Mouse (Mus musculus): ENCODE results near the gene Vegfc. TPM values are rescaled to one million over a fixed set of nuclear protein-coding genes. Genes with fewer than 3 reads are reported as not detected.

Vegfc gene
- polyA plus RNA-seq (2012; rRNA removed) = 1.4 and 1.5 TPM in 2 replicates

GRCm38 (mm10) chr8:54077271-54078120 lies at the start of gene Vegfc:
Gene Vegfc, plus strand, starts transcription at chr8:54077606.

Measured in stomach, adult 2 months (tissue).